In genomic region chr5:123555693-123556092, GRCm38 (mm10) we compare ENCODE assay signal across 19 mouse cellular contexts. TPM values are rescaled to one million over a fixed set of nuclear protein-coding genes. Genes with fewer than 3 reads are reported as not detected.
A peak's percentile ranks its signal among the peaks of the same experiment; 100 is the strongest.
DNase-seq lines count a peak whose midpoint lies in the region; ATAC-seq lines count a peak whose summit lies in the region.
"Had no signal": no experiment of that assay in that cellular context is flagged by ENCODE, and none has a peak within 500 bp of the region (broad histone marks: within the 10 kb centered on the region; RNA-seq: fewer than 3 reads in every experiment).

No protein-coding gene starts in this region.

- DNase-seq in spleen, postnatal 4 days (ENCODE audit: low spot score in 2 of 2), result peak; percentile 7 to 47
- DNase-seq in spleen, postnatal 36 days (ENCODE audit: low spot score in 2 of 2), result no peak
- peak; percentile 3 for DNase-seq in testis, postnatal 14 days (ENCODE audit: low spot score)
- DNase-seq in right cerebral cortex, postnatal 36 days (ENCODE audit: low spot score in 2 of 2), result no peak
- DNase-seq: spleen, adult 18-20 months had no signal

- H3K4me1 ChIP-seq in liver, embryonic 15.5 days (replicated peaks), result peaks cover 20% of the 10 kb centered on the region
- H3K4me1 ChIP-seq in hindbrain, embryonic 16.5 days (ENCODE audit: control insufficient read depth, insufficient read depth, low read depth, low read length), result no peaks in the 10 kb centered on the region
- H3K4me1 ChIP-seq: forebrain, embryonic 12.5 days; limb, embryonic 15.5 days; neural tube, embryonic 15.5 days had no signal

- peak overlapping the region; percentile 29 for H3K27ac ChIP-seq in liver, embryonic 15.5 days (replicated peaks)
- no peak overlapping the region for H3K27ac ChIP-seq in hindbrain, embryonic 16.5 days (ENCODE audit: low read depth, low read length)
- H3K27ac ChIP-seq: forebrain, embryonic 12.5 days; hindbrain, postnatal 0 days; limb, embryonic 15.5 days; macrophage; neural tube, embryonic 15.5 days had no signal

- 44% methylated on average over 7 of the region's 7 CpGs for WGBS in liver, embryonic 15.5 days (ENCODE audit: insufficient replicate concordance)
- 90% methylated on average over 7 of the region's 7 CpGs for WGBS in hindbrain, embryonic 16.5 days

- H3K27me3 ChIP-seq in liver, embryonic 15.5 days, result no peaks in the 10 kb centered on the region
- H3K27me3 ChIP-seq in hindbrain, embryonic 16.5 days (replicated peaks; ENCODE audit: control insufficient read depth, insufficient read depth, low read length), result no peaks in the 10 kb centered on the region
- H3K27me3 ChIP-seq: forebrain, embryonic 12.5 days; limb, embryonic 15.5 days; neural tube, embryonic 15.5 days had no signal

- ATAC-seq in erythroid progenitor cell, adult 5-6 weeks (replicated peaks; ENCODE audit: low FRiP score, poor library complexity, severe bottlenecking), result peak; percentile 68
- peak; percentile 94 for ATAC-seq in liver, embryonic 15.5 days (ENCODE audit: insufficient read depth)
- ATAC-seq in hindbrain, embryonic 16.5 days, result no peak
- ATAC-seq: hindbrain, postnatal 0 days; intestine, embryonic 16.5 days had no signal

- no peak overlapping the region for H3K4me3 ChIP-seq in liver, embryonic 15.5 days (replicated peaks)
- H3K4me3 ChIP-seq in hindbrain, embryonic 16.5 days (ENCODE audit: low read length), result no peak overlapping the region
- H3K4me3 ChIP-seq: forebrain, embryonic 12.5 days; limb, embryonic 15.5 days; neural tube, embryonic 15.5 days had no signal

- H3K9me3 ChIP-seq in liver, embryonic 15.5 days (replicated peaks), result no peaks in the 10 kb centered on the region
- H3K9me3 ChIP-seq in hindbrain, embryonic 16.5 days (ENCODE audit: control insufficient read depth, low read length), result no peaks in the 10 kb centered on the region
- H3K9me3 ChIP-seq: forebrain, embryonic 12.5 days; limb, embryonic 15.5 days; neural tube, embryonic 15.5 days had no signal

- peak overlapping the region; percentile 7; the same call in 1 of the 2 replicates for H3K4me2 ChIP-seq in liver, embryonic 15.5 days
- H3K4me2 ChIP-seq in hindbrain, embryonic 16.5 days (ENCODE audit: low read length), result no peak overlapping the region
- H3K4me2 ChIP-seq: forebrain, embryonic 12.5 days; heart, embryonic 11.5 days; limb, embryonic 15.5 days; midbrain, embryonic 11.5 days; neural tube, embryonic 15.5 days had no signal

- no peak overlapping the region for H3K9ac ChIP-seq in liver, embryonic 15.5 days
- H3K9ac ChIP-seq in hindbrain, embryonic 16.5 days (ENCODE audit: low read depth, low read length), result no peak overlapping the region
- H3K9ac ChIP-seq: forebrain, embryonic 12.5 days; limb, embryonic 15.5 days; neural tube, embryonic 15.5 days had no signal

- peaks cover 54% of the 10 kb centered on the region for H3K36me3 ChIP-seq in liver, embryonic 15.5 days (replicated peaks)
- peaks cover 30% of the 10 kb centered on the region for H3K36me3 ChIP-seq in hindbrain, embryonic 16.5 days (ENCODE audit: control insufficient read depth, insufficient read depth, low read length)

RNA-seq across cellular contexts. Expression of gene Vps33a, which starts 17.1 kb away (rescaled TPM):
- 9.4 and 10.9 TPM in 2 replicates for total RNA-seq in erythroid progenitor cell, adult 5-6 weeks (2015; ENCODE audit: low replicate concordance)
- total RNA-seq in erythroid progenitor cell, adult 5-6 weeks (2017; ENCODE audit: low replicate concordance), result 8.2 and 9.4 TPM in 2 replicates
- polyA plus RNA-seq in liver, embryonic 15.5 days (2015; fragmentation: Nextera tagmentation; extraction: Ambion mirVana), result 18.1 and 18.7 TPM in 2 replicates
- polyA plus RNA-seq in hindbrain, embryonic 16.5 days (2015; fragmentation: Nextera tagmentation; extraction: Ambion mirVana), result 40.0 and 44.3 TPM in 2 replicates

RNA-seq across cellular contexts. Expression of gene Gm49027, which starts 30.4 kb away (rescaled TPM):
- not detected in 2 replicates for total RNA-seq in erythroid progenitor cell, adult 5-6 weeks (2015; ENCODE audit: low replicate concordance)
- not detected in 2 replicates for total RNA-seq in erythroid progenitor cell, adult 5-6 weeks (2017; ENCODE audit: low replicate concordance)
- 0.09 TPM in 1 of 2 replicates, not detected in the other for polyA plus RNA-seq in liver, embryonic 15.5 days (2015; fragmentation: Nextera tagmentation; extraction: Ambion mirVana)
- 1.6 and 2.1 TPM in 2 replicates for polyA plus RNA-seq in hindbrain, embryonic 16.5 days (2015; fragmentation: Nextera tagmentation; extraction: Ambion mirVana)
- total RNA-seq: hematopoietic stem cell, adult 5-6 weeks had no signal
- polyA plus RNA-seq: heart, postnatal 0 days; macrophage had no signal

RNA-seq across cellular contexts. Expression of gene Diablo, which starts 31.7 kb away (rescaled TPM):
- total RNA-seq in erythroid progenitor cell, adult 5-6 weeks (2015; ENCODE audit: low replicate concordance), result 13.0 and 28.8 TPM in 2 replicates
- total RNA-seq in erythroid progenitor cell, adult 5-6 weeks (2017; ENCODE audit: low replicate concordance), result 27.0 and 49.5 TPM in 2 replicates
- 51.6 and 54.9 TPM in 2 replicates for polyA plus RNA-seq in liver, embryonic 15.5 days (2015; fragmentation: Nextera tagmentation; extraction: Ambion mirVana)
- 105 and 107 TPM in 2 replicates for polyA plus RNA-seq in hindbrain, embryonic 16.5 days (2015; fragmentation: Nextera tagmentation; extraction: Ambion mirVana)

RNA-seq across cellular contexts. Expression of gene B3gnt4, which starts 45.4 kb away (rescaled TPM):
- not detected in 2 replicates for total RNA-seq in erythroid progenitor cell, adult 5-6 weeks (2015; ENCODE audit: low replicate concordance)
- total RNA-seq in erythroid progenitor cell, adult 5-6 weeks (2017; ENCODE audit: low replicate concordance), result not detected in 2 replicates
- polyA plus RNA-seq in liver, embryonic 15.5 days (2015; fragmentation: Nextera tagmentation; extraction: Ambion mirVana), result not detected in 2 replicates
- polyA plus RNA-seq in hindbrain, embryonic 16.5 days (2015; fragmentation: Nextera tagmentation; extraction: Ambion mirVana), result 0.91 and 0.94 TPM in 2 replicates
- total RNA-seq: gastrocnemius, postnatal 4 days; hematopoietic stem cell, adult 5-6 weeks had no signal
- polyA plus RNA-seq: heart, embryonic 11.5 days; heart, postnatal 0 days; macrophage had no signal

Comparison
In these comparisons a context has a peak if more than half of its experiments do, and no peak if none do; other contexts are left out.
1. DNase-seq: peak in spleen, postnatal 4 days (2 of 2) and testis, postnatal 14 days (single experiment); none in spleen, postnatal 36 days (0 of 2) and right cerebral cortex, postnatal 36 days (0 of 2).